In the genomic region with DNA sequence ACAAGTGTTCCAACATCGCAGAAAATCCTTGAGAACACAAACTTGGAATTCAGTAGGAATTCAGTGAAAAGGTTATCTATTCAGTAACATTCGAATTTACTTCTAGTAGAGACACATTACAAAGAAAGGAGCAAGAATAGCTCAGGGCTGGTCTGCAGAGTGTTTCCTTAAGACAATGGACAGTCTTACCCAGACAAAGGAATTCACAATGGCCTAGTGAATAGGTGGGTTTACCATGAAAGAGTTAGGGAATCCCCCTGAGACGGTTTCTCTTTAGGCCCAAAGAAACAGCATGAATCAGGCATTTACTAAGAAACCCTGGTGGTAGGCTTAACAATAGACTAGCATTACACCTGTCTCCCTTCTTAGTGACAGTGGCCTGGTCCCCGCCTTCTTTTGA, we compare ENCODE assay signal across 19 mouse cellular contexts. TPM values are rescaled to one million over a fixed set of nuclear protein-coding genes. Genes with fewer than 3 reads are reported as not detected.
"Had no signal": no experiment of that assay in that cellular context is flagged by ENCODE, and none has a peak within 500 bp of the region (broad histone marks: within the 10 kb centered on the region; RNA-seq: fewer than 3 reads in every experiment).

No protein-coding gene starts in this region.

- DNase-seq: liver, postnatal 0 days; lung, adult 2 months; lung, postnatal 14 days; lung, postnatal 36 days; right cerebral cortex, adult 18-20 months; right cerebral cortex, postnatal 25 days; right cerebral cortex, postnatal 4 days; spleen, adult 18-20 months; thymus, adult 18-20 months; thymus, postnatal 14 days; thymus, postnatal 36 days had no signal

- H3K9me3 ChIP-seq: liver, embryonic 15.5 days; lung, embryonic 15.5 days had no signal

- H3K27ac ChIP-seq: liver, embryonic 15.5 days; lung, embryonic 15.5 days; macrophage; midbrain, embryonic 13.5 days; midbrain, embryonic 15.5 days; neural tube, embryonic 12.5 days had no signal

- H3K4me3 ChIP-seq: liver, embryonic 15.5 days; lung, embryonic 15.5 days; megakaryocyte, embryonic 14.5 days; midbrain, embryonic 13.5 days; midbrain, embryonic 15.5 days; neural tube, embryonic 12.5 days had no signal

- H3K4me1 ChIP-seq: liver, embryonic 15.5 days; lung, embryonic 15.5 days; megakaryocyte, embryonic 14.5 days; midbrain, embryonic 13.5 days; midbrain, embryonic 15.5 days; neural tube, embryonic 12.5 days had no signal

- H3K36me3 ChIP-seq: liver, embryonic 15.5 days; lung, embryonic 15.5 days; midbrain, embryonic 13.5 days; midbrain, embryonic 15.5 days; neural tube, embryonic 12.5 days had no signal

- H3K9ac ChIP-seq: liver, embryonic 15.5 days; liver, postnatal 0 days; lung, embryonic 15.5 days; midbrain, embryonic 13.5 days; midbrain, embryonic 15.5 days; neural tube, embryonic 12.5 days had no signal

RNA-seq across cellular contexts. Expression of gene 5430403G16Rik, which starts 7.9 kb away (rescaled TPM):
- polyA plus RNA-seq: small intestine, adult 2 months had no signal
